Mouse (Mus musculus) E14TG2a.4 (cell line): ENCODE measurements at regions not wholly inside any gene's neighbourhood (a gene's known extent, or its start where the extent isn't known, plus 50 kb on each side); places are given as distances from the start of the nearest gene placed in this dataset.

Experiments used
- H3K27me3 ChIP-seq: 2 replicates; pipeline ENCODE4 v1.6.1; 2014; ENCODE audit warnings: low read length, control low read depth; ENCODE audit not compliant: insufficient read depth
- H3K36me3 ChIP-seq: 2 replicates; pipeline ENCODE4 v1.6.1; 2014; ENCODE audit warnings: low read length, control low read depth; ENCODE audit not compliant: insufficient read depth
- H3K4me1 ChIP-seq: replicated peaks from 2 replicates; pipeline ENCODE4 v1.6.1; 2014; ENCODE audit warnings: low read depth, low read length, control low read depth
- H3K4me3 ChIP-seq: replicated peaks from 2 replicates; pipeline ENCODE4 v1.5.1; 2014; ENCODE audit warnings: mild to moderate bottlenecking, low read length
- H3K9me3 ChIP-seq: 2 replicates; pipeline ENCODE4 v1.6.1; 2014; ENCODE audit warnings: low read length, control low read depth
- CTCF ChIP-seq: conservative IDR thresholded peaks from 2 replicates; pipeline ENCODE4 v1.5.1; 2014; ENCODE audit warnings: low read length
- NANOG ChIP-seq: IDR thresholded peaks from 2 replicates; pipeline ENCODE4 v1.6.1; 2014; ENCODE audit warnings: borderline replicate concordance, low read length, mixed read lengths
- POU5F1 ChIP-seq: IDR thresholded peaks from 2 replicates; pipeline ENCODE4 v1.6.1; 2014; ENCODE audit warnings: low read length, borderline replicate concordance

DNA sequence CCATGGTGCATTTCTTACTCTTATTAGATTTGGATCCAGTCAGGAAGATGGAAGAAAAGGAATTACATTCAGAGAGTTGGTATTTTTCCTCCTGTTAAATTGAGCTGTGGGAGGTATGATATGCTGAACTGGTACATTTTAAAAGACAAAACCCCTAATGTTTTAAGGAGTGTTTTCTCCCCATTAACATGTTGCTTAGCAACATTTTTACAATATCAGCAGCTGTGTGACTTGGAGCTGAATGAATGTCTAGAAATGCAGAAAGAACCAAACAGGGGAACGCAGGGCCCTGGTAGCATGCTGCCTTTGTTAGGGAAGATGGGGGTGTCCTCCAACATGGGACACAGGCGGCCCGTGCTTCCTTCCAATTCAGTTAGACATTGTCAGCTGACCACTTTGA is 257.5 kb upstream of the Gria1 start:
- Histone ChIP-seq H3K27me3 (peaks cover 9% of the 10 kb centered on the region), H3K9me3 (no peaks in the 10 kb centered on the region), H3K36me3 (no peaks in the 10 kb centered on the region), H3K4me1 (peaks cover 11% of the 10 kb centered on the region), H3K4me3 (no peak overlapping the region)
- TF ChIP-seq CTCF (no peak), POU5F1 (no peak), NANOG (no peak)

DNA sequence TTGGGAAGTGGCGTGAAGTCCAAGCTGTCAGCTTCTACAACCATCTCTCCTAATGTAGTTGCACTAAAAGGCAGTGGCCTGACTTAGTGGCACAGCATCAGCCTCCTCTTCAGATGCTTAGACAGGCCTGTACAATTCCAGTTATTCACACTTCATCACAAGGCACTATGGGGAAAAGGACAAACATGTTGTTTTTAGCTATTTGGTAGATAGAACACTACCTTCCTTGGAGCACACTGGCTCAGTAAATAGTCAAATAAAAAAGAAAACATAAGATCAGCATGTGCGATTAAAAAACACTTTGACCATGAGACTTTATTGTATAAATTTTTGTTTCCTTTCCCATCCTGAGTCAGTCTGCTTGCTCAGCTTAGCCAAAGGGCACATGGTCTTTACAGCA is 250.7 kb upstream of the Gria1 start:
- Histone ChIP-seq H3K9me3 (no peaks in the 10 kb centered on the region), H3K27me3 (no peaks in the 10 kb centered on the region), H3K36me3 (no peaks in the 10 kb centered on the region), H3K4me1 (peaks cover 39% of the 10 kb centered on the region), H3K4me3 (no peak overlapping the region)
- TF ChIP-seq NANOG (no peak), POU5F1 (no peak), CTCF (no peak)

DNA sequence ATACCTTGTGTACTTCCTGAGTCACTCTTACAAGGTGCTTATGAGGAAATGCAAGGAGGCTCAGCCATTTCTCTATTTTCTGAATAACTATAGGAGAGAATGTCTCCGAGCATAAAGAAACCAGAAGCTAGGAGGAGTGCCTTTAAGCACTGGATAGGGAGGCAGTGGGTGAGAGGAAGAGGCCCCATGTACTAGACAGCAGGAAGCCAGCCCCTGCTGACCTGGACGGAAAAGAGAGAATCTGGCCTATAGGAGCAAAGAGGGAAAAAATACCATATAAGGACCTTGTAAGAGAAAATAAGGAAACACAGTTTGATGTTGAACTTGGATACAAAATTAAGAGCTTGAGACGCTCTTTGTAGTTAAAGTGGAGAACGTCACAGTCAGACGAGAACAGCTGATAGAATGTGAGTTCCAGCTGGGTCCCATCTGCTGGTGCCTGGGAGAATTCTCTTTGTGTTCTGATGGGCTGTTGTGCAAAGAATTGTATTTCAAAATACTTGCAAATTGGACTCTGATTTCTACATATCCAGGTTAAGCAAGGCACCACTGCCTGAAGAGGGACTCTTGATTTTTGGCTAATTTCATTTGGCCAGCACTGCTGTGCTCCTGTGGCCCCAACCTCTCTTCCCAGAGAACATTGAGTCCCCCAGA is 248.6 kb upstream of the Gria1 start:
- Histone ChIP-seq H3K27me3 (no peaks in the 10 kb centered on the region), H3K9me3 (peaks cover 2% of the 10 kb centered on the region; the same call in 1 of the 2 replicates), H3K4me3 (no peak overlapping the region), H3K4me1 (peaks cover 39% of the 10 kb centered on the region), H3K36me3 (no peaks in the 10 kb centered on the region)
- TF ChIP-seq NANOG = peak; percentile 87
- TF ChIP-seq CTCF = no peak
- TF ChIP-seq POU5F1 = no peak

DNA sequence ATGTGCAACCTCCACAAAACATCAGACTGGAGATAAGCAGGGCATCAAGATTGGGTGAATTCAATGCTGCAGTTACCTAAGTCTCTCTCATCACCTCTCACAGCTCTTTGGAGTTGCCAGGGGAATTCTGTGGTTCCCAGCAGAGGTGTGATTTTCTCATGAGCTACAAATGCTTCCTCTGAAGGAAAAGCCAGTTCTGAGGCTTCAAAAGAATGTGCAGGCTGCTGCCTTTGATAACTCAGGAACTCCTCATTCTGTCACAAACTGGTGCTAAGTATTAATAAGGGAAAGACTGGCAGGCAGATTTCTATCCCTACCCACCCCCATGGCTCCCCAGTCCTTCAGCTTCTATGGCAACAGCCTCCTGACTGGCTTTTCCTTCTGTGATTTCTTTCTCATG is 243.8 kb upstream of the Gria1 start:
- Histone ChIP-seq H3K4me1 (peaks cover 22% of the 10 kb centered on the region), H3K4me3 (no peak overlapping the region), H3K9me3 (peaks cover 2% of the 10 kb centered on the region; the same call in 1 of the 2 replicates), H3K27me3 (no peaks in the 10 kb centered on the region), H3K36me3 (no peaks in the 10 kb centered on the region)
- no peak for TF ChIP-seq NANOG
- no peak for TF ChIP-seq POU5F1
- no peak for TF ChIP-seq CTCF

DNA sequence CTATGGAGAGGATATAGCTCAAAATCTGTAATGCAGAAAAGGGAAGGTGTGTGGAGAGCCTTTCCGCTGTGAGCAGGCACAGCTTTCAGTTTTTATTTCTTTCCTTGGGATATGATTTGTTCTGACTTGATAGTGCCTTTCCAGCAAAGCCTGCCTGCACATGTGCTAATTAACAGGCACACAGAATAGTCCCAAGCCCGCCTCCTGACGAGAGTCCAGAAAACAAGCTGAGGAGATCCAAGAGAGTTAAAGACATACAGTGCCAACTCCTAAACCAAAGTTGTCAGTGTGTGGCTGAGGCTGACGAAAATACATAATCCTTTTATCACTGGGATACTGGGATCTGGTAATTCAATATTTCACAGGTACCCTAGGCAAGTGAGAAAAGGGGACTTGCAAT is 224.8 kb upstream of the Gria1 start:
- no peak for TF ChIP-seq NANOG
- TF ChIP-seq CTCF = no peak
- no peak for TF ChIP-seq POU5F1
- H3K27me3 ChIP-seq = no peaks in the 10 kb centered on the region

DNA sequence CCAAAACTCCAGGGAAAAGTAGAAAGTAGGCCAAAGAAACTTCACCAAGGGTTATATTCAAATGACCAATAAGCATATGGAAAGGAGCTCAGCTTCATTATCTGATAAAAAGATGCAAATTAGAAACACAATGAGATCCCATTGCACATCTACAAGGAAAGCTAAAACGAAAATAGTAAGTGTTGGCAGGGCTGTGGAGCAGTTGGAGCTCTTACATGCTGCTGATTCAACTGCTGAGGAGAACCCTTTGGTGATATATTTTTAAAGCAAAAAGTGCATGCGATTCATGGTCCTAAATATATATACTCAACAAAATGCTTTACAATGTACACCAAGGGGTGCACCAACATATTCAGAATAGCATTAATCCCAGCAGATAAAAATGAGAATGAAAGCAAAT is 218.5 kb upstream of the Gria1 start:
- no peaks in the 10 kb centered on the region for H3K36me3 ChIP-seq
- H3K9me3 ChIP-seq = no peaks in the 10 kb centered on the region
- H3K4me3 ChIP-seq = no peak overlapping the region
- TF ChIP-seq NANOG (no peak), POU5F1 (no peak), CTCF (no peak)
- H3K4me1 ChIP-seq = no peaks in the 10 kb centered on the region
- no peaks in the 10 kb centered on the region for H3K27me3 ChIP-seq

More for the DNA sequence above, 224.8 kb upstream of the Gria1 start:
- Histone ChIP-seq H3K4me1 (peaks cover 4% of the 10 kb centered on the region; the same call in 1 of the 2 replicates), H3K9me3 (no peaks in the 10 kb centered on the region), H3K4me3 (no peak overlapping the region), H3K36me3 (no peaks in the 10 kb centered on the region)

DNA sequence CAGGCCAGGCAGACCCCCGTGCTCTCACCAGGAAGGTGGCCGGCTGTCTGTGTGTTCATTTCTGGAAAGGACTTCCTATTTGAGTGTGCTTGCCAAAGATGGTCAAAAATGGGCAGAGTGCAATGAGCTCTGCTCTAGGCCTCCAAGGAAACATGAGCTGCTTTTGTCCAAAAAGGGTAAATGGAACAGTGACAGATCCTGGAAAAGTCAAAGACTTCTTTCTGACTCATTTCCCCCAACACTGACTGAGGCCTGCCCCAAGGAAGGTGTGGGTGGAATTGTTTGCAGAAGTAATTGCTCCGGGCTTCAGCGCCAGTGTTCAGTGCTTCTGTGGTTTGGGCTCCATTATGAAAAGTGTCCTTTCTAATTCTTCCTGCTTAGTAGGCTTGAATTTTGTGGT is 203.9 kb upstream of the Gria1 start:
- H3K27me3 ChIP-seq = no peaks in the 10 kb centered on the region
- TF ChIP-seq POU5F1 (no peak), NANOG (no peak), CTCF (no peak)
- no peaks in the 10 kb centered on the region for H3K36me3 ChIP-seq
- peaks cover 13% of the 10 kb centered on the region; the same call in 1 of the 2 replicates for H3K9me3 ChIP-seq
- H3K4me3 ChIP-seq = 0 out of 2 replicates have a peak overlapping the region, but pooled peaks have one; percentile 46
- no peaks in the 10 kb centered on the region for H3K4me1 ChIP-seq

DNA sequence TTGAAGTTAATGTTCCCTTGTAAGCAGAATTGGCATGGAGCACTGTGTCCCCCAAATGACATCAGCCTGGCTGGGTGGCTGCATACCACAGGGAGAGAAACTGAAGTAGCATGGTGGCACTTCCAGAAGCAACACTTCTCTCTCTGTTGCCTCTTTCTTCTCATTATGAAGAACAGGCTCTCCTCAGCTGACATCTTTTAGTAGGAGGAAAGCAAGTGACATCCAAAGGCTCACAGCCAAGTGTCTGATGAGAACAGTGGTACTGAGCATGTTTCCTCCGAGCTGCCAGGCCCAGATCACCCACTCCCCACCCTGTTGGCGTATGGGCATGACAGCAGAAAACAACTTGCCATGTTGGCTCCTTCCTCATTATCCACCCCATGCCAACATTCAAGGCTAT is 201.0 kb upstream of the Gria1 start:
- Histone ChIP-seq H3K9me3 (peaks cover 13% of the 10 kb centered on the region; the same call in 1 of the 2 replicates), H3K4me3 (no peak overlapping the region), H3K4me1 (no peaks in the 10 kb centered on the region), H3K27me3 (no peaks in the 10 kb centered on the region), H3K36me3 (no peaks in the 10 kb centered on the region)
- TF ChIP-seq CTCF = no peak

DNA sequence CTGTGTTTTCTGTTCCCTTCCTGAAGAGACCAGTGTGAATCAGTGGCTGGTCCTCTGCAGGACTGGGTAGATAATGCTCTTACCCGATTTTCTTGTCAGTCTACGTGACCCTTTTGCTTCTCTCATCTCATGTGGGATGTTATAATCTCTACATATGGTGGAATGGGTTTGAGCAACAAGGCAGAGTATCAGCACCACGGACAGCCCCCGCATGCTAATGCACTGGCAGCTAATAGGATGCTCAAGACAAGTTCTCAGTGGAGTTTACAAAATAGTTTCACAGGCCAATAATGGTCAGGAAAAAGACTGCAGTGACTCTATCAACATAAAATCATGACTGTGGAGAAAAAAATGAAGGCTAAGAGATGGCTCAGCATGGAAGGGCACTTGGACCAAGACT is 199.1 kb upstream of the Gria1 start:
- Histone ChIP-seq H3K4me1 (no peaks in the 10 kb centered on the region), H3K4me3 (no peak overlapping the region), H3K36me3 (no peaks in the 10 kb centered on the region), H3K9me3 (peaks cover 13% of the 10 kb centered on the region; the same call in 1 of the 2 replicates), H3K27me3 (no peaks in the 10 kb centered on the region)
- TF ChIP-seq CTCF (no peak), NANOG (no peak)
